Mouse (Mus musculus): ENCODE data around the gene Man1c1. TPM values are rescaled to one million over a fixed set of nuclear protein-coding genes. Genes with fewer than 3 reads are reported as not detected.
A peak's percentile ranks its signal among the peaks of the same experiment; 100 is the strongest.

Gene Man1c1
- polyA plus RNA-seq, 1 experiment from 2014 or later, result 6.3 TPM

- ATAC-seq (ENCODE audit: extremely low read depth, insufficient number of reproducible peaks, low FRiP score, low TSS enrichment), result no peak
- Histone ChIP-seq H3K4me3 (no peak overlapping the region), H3K27me3 (replicated peaks) (no peaks in the 10 kb centered on the region), H3K36me3 (no peaks in the 10 kb centered on the region), H3K27ac (replicated peaks) (no peak overlapping the region), H3K9ac (no peak overlapping the region), H3K9me3 (0 out of 2 replicates have a peak, but pooled peaks cover 3% of the 10 kb centered on the region), H3K4me1 (peaks cover 25% of the 10 kb centered on the region), H3K4me2 (no peak overlapping the region)
- WGBS, result 71% methylated on average over 3 of the region's 3 CpGs
Measured at GRCm38 (mm10) chr4:134723251-134723650, 19.2 kb upstream of the Man1c1 start.

DNA sequence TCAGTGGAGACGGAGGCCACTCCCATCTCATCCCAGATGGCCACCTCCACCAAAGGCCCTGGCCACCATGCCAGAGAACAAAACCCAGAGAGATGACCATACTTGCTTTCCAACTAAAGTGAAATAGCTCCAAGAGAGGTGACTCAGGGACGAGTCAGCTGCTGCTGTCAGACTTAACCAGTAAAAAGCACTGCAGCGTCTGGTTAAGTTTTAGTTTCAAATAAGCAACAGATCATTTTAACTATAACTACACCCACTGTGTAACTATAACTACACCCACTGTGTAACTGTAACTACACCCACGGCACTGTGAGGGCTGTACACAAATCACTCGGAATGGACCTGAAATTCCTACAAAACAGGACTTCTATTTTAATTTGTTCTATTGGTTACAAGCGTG lies 17.0 kb upstream of the Man1c1 start:
- Histone ChIP-seq H3K9me3 (0 out of 2 replicates have a peak, but pooled peaks cover 3% of the 10 kb centered on the region), H3K27ac (replicated peaks) (no peak overlapping the region), H3K4me3 (no peak overlapping the region), H3K27me3 (replicated peaks) (no peaks in the 10 kb centered on the region), H3K9ac (no peak overlapping the region), H3K4me1 (peaks cover 25% of the 10 kb centered on the region), H3K4me2 (no peak overlapping the region), H3K36me3 (no peaks in the 10 kb centered on the region)
- no peak for ATAC-seq (ENCODE audit: extremely low read depth, insufficient number of reproducible peaks, low FRiP score, low TSS enrichment)
- WGBS, result 82% methylated on average over 6 of the region's 6 CpGs

DNA sequence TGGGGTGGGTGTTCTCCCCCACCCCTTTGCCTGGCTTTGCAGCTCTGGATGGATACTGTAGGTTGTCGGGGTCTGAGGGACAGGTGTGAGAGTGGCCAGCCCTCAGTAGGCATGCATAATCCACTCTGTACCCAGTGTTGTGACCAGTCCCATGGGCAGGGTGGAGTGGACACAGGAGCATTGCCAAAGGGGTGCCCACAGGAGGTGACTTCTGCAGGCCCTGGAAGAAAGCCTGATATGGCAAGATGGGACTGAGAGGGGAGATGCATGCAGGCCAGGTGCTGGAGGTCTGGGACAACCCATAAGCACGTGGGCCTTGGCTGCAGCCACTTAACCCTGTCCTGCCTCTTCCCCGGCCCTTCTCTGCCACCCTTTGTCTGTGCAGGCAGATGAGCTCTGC lies 16.3 kb upstream of the Man1c1 start:
- 55% methylated on average over 3 of the region's 3 CpGs for WGBS
- no peaks in the 10 kb centered on the region for H3K36me3 ChIP-seq
- no peak overlapping the region for H3K9ac ChIP-seq
- no peak overlapping the region for H3K27ac ChIP-seq (replicated peaks)
- H3K4me2 ChIP-seq, result no peak overlapping the region
- H3K9me3 ChIP-seq, result 0 out of 2 replicates have a peak, but pooled peaks cover 3% of the 10 kb centered on the region
- ATAC-seq (ENCODE audit: extremely low read depth, insufficient number of reproducible peaks, low FRiP score, low TSS enrichment), result no peak
- no peak overlapping the region for H3K4me3 ChIP-seq
- no peaks in the 10 kb centered on the region for H3K27me3 ChIP-seq (replicated peaks)
- H3K4me1 ChIP-seq, result peaks cover 24% of the 10 kb centered on the region

DNA sequence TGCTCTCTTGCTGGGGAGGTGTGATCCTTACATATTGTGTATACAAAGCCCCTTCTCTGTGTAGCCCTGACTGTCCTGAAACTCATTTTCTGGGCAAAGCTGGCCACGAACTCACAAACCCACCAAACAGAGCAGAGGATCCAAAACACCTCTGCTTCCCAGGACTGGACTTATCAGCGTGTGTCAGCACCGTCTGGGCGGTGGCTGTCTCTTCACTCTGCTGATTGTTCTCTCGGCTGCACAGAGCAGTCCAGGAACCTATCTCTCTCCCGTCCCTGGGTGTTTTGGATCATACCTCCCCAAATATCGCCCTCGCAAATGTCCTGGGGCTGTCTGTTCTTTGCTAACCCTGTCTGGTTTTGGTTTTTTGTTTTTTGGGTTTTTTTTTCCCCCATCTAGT lies 15.4 kb upstream of the Man1c1 start:
- H3K36me3 ChIP-seq, result no peaks in the 10 kb centered on the region
- no peaks in the 10 kb centered on the region for H3K27me3 ChIP-seq (replicated peaks)
- H3K4me1 ChIP-seq, result peaks cover 15% of the 10 kb centered on the region; the same call in 1 of the 2 replicates
- WGBS, result 32% methylated on average over 8 of the region's 8 CpGs
- H3K4me2 ChIP-seq, result no peak overlapping the region
- ATAC-seq (ENCODE audit: extremely low read depth, insufficient number of reproducible peaks, low FRiP score, low TSS enrichment), result no peak
- H3K4me3 ChIP-seq, result no peak overlapping the region
- H3K9me3 ChIP-seq, result 0 out of 2 replicates have a peak, but pooled peaks cover 3% of the 10 kb centered on the region
- H3K9ac ChIP-seq, result 0 out of 2 replicates have a peak overlapping the region, but pooled peaks have one; percentile 40
- H3K27ac ChIP-seq (replicated peaks), result no peak overlapping the region

- 7% methylated on average over 8 of the region's 8 CpGs for WGBS
- Histone ChIP-seq H3K4me3 (no peak overlapping the region), H3K9ac (peak overlapping the region; percentile 62)
Measured at GRCm38 (mm10) chr4:134713937-134714336, 9.8 kb upstream of the Man1c1 start.

GRCm38 (mm10) chr4:134705311-134705710 lies 1.2 kb upstream of the Man1c1 start:
- Histone ChIP-seq H3K27ac (replicated peaks) (no peak overlapping the region), H3K9ac (no peak overlapping the region), H3K4me3 (no peak overlapping the region), H3K4me1 (peaks cover 38% of the 10 kb centered on the region), H3K9me3 (no peaks in the 10 kb centered on the region), H3K4me2 (no peak overlapping the region), H3K27me3 (replicated peaks) (peaks cover 12% of the 10 kb centered on the region; the same call in 1 of the 2 replicates), H3K36me3 (no peaks in the 10 kb centered on the region)
- WGBS, result 66% methylated on average over 5 of the region's 5 CpGs
- no peak for ATAC-seq (ENCODE audit: extremely low read depth, insufficient number of reproducible peaks, low FRiP score, low TSS enrichment)

More at GRCm38 (mm10) chr4:134713937-134714336, 9.8 kb upstream of the Man1c1 start:
- H3K27me3 ChIP-seq (replicated peaks), result no peaks in the 10 kb centered on the region
- ATAC-seq (ENCODE audit: extremely low read depth, insufficient number of reproducible peaks, low FRiP score, low TSS enrichment), result peak; percentile 48; the same call in 1 of the 2 replicates
- no peaks in the 10 kb centered on the region for H3K36me3 ChIP-seq
- H3K4me2 ChIP-seq, result peak overlapping the region; percentile 54
- H3K9me3 ChIP-seq, result no peaks in the 10 kb centered on the region
- peaks cover 8% of the 10 kb centered on the region for H3K4me1 ChIP-seq
- H3K27ac ChIP-seq (replicated peaks), result no peak overlapping the region

GRCm38 (mm10) chr4:134704590-134704989 lies 500 bp upstream of the Man1c1 start:
- Histone ChIP-seq H3K4me1 (peaks cover 35% of the 10 kb centered on the region), H3K4me3 (peak overlapping the region; percentile 73), H3K9ac (peak overlapping the region; percentile 79), H3K36me3 (no peaks in the 10 kb centered on the region), H3K4me2 (peak overlapping the region; percentile 92), H3K27ac (replicated peaks) (peak overlapping the region; percentile 32; the same call in 1 of the 2 replicates), H3K27me3 (replicated peaks) (peaks cover 12% of the 10 kb centered on the region; the same call in 1 of the 2 replicates), H3K9me3 (no peaks in the 10 kb centered on the region)
- 1% methylated on average over 21 of the region's 21 CpGs for WGBS
- ATAC-seq (ENCODE audit: extremely low read depth, insufficient number of reproducible peaks, low FRiP score, low TSS enrichment), result no peak

DNA sequence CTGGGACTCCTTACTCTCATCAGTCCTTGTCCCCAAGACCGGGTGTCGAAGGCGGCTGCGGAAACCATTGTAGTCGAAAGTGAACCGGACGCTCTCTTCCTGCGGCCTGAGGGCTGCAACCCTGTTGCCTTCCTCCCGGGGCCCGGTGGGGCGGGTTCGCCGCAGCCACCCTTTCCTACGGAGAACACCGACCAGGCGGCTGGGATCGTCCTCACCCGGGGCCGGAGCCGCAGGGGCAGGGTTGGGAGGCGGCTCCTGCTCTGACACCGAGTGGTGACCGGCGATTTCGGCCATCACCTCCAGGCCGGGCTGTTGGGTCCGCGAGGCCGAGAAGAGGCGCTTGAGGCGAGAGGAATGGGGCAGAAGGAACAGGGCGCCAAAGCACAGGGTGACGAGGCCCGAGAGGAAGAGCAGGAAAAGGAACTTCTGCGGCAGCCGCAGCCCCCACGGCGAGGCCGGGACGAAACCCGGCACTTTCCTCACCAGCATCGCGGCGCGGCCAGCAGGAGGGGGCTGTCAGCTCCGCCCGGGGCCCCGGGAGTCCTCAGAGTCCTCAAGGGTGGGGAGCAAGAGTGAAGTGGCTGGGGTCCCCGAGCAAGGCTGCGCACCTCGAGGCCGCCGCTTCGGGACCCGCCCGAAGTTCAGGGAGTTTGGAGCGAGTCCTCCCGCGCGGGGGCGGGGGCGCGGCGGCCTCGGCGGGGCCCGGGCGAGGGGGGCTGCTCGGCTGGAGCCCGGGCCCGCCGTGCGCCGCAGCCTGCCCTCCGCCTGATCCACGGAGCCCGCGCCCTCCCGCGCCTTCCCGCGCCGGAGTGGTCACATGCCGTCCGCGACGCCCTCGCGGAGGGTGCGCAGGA lies 882 bp downstream of the Man1c1 start:
- peaks cover 35% of the 10 kb centered on the region for H3K4me1 ChIP-seq
- peak overlapping the region; percentile 73 for H3K4me3 ChIP-seq
- no peak for ATAC-seq (ENCODE audit: extremely low read depth, insufficient number of reproducible peaks, low FRiP score, low TSS enrichment)
- peaks cover 12% of the 10 kb centered on the region; the same call in 1 of the 2 replicates for H3K27me3 ChIP-seq (replicated peaks)
- H3K4me2 ChIP-seq, result peak overlapping the region; percentile 92
- WGBS, result 1% methylated on average over 84 of the region's 90 CpGs
- no peaks in the 10 kb centered on the region for H3K9me3 ChIP-seq
- H3K9ac ChIP-seq, result peak overlapping the region; percentile 92
- H3K36me3 ChIP-seq, result peaks cover 6% of the 10 kb centered on the region
- H3K27ac ChIP-seq (replicated peaks), result peak overlapping the region; percentile 54

- Histone ChIP-seq H3K4me2 (peak overlapping the region; percentile 92), H3K4me1 (peaks cover 35% of the 10 kb centered on the region), H3K4me3 (peak overlapping the region; percentile 73), H3K9ac (peak overlapping the region; percentile 92), H3K36me3 (peaks cover 18% of the 10 kb centered on the region), H3K27ac (replicated peaks) (no peak overlapping the region), H3K9me3 (no peaks in the 10 kb centered on the region), H3K27me3 (replicated peaks) (peaks cover 12% of the 10 kb centered on the region; the same call in 1 of the 2 replicates)
- ATAC-seq (ENCODE audit: extremely low read depth, insufficient number of reproducible peaks, low FRiP score, low TSS enrichment), result no peak
- 25% methylated on average over 6 of the region's 6 CpGs for WGBS
Measured at GRCm38 (mm10) chr4:134701934-134702333, 2.2 kb downstream of the Man1c1 start.

DNA sequence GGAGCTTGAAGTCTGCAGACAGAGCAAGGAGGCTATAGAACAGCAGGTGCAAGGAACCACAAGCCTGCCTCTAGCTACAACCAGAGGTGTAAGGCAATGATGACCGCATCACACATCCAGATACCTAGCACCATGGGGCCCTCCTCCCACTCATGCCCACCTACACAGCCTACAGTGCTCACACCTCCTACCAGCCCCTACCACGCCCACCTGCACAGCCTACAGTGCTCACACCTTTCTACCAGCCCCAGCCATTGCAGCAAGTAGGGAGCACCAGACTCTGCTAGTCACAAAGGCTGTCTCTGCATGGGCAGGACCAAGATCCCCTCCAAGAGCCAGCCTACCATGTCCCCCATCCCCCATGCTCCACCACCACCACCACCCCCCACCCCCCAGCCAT lies 3.2 kb downstream of the Man1c1 start:
- 94% methylated on average over 2 of the region's 2 CpGs for WGBS
- H3K4me1 ChIP-seq, result peaks cover 35% of the 10 kb centered on the region

DNA sequence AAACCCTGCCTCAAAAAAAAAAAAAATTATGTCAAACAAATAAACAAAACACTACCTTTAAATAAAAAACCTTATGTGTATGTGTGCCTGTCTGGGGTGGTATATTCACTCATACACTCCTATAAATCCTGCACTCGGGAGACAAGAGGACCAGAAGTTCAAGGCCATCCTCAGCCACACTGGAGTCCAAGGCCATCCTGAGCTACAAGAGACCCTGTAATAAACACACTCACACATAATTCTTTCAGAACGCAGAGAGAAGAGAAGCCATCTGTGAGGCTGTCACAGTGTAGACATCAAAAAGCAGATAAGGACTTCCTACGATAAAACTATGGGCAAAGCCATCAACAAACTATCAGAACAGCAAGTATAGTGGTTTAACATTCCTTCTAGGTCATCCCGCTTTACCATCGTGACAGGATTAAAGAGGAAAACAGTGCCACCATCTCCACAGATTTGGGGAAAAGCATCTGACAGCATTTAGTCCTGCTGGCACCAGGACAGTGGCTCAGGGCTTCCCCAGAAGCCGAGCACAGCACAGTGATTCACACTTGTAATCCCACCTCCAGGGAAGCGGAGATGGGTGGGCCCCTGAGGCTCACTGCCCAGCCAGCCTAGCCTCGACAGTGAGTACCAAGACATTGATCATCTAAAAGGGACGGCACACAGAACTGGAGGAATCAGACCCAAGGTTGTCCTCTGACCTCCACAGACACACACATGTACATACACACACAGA lies 10.7 kb downstream of the Man1c1 start:
- H3K4me3 ChIP-seq, result no peak overlapping the region
- no peak overlapping the region for H3K27ac ChIP-seq (replicated peaks)
- ATAC-seq (ENCODE audit: extremely low read depth, insufficient number of reproducible peaks, low FRiP score, low TSS enrichment), result no peak
- H3K9me3 ChIP-seq, result 0 out of 2 replicates have a peak, but pooled peaks cover 4% of the 10 kb centered on the region
- no peak overlapping the region for H3K9ac ChIP-seq
- H3K4me2 ChIP-seq, result no peak overlapping the region
- H3K36me3 ChIP-seq, result peaks cover 41% of the 10 kb centered on the region
- no peaks in the 10 kb centered on the region for H3K4me1 ChIP-seq
- no peaks in the 10 kb centered on the region for H3K27me3 ChIP-seq (replicated peaks)
- WGBS, result 63% methylated on average over 9 of the region's 9 CpGs

More for the DNA sequence above, 3.2 kb downstream of the Man1c1 start:
- peak overlapping the region; percentile 92 for H3K4me2 ChIP-seq
- H3K27ac ChIP-seq (replicated peaks), result no peak overlapping the region
- H3K9ac ChIP-seq, result peak overlapping the region; percentile 47
- no peaks in the 10 kb centered on the region for H3K9me3 ChIP-seq
- no peak for ATAC-seq (ENCODE audit: extremely low read depth, insufficient number of reproducible peaks, low FRiP score, low TSS enrichment)
- H3K36me3 ChIP-seq, result peaks cover 18% of the 10 kb centered on the region
- no peak overlapping the region for H3K4me3 ChIP-seq
- H3K27me3 ChIP-seq (replicated peaks), result peaks cover 10% of the 10 kb centered on the region; the same call in 1 of the 2 replicates
